Mouse (Mus musculus): ENCODE measurements around the gene Fbxw27. TPM values are rescaled to one million over a fixed set of nuclear protein-coding genes. Genes with fewer than 3 reads are reported as not detected.
A peak's percentile ranks its signal among the peaks of the same experiment; 100 is the strongest.
"Not testable (repeated sequence)": the region's sequence is repeated elsewhere in the genome, so short reads cannot be mapped to it uniquely, and the experiment has no call there.

Gene Fbxw27
- polyA plus RNA-seq (2015; fragmentation: Nextera tagmentation; extraction: Ambion mirVana): not detected in 2 replicates

DNA sequence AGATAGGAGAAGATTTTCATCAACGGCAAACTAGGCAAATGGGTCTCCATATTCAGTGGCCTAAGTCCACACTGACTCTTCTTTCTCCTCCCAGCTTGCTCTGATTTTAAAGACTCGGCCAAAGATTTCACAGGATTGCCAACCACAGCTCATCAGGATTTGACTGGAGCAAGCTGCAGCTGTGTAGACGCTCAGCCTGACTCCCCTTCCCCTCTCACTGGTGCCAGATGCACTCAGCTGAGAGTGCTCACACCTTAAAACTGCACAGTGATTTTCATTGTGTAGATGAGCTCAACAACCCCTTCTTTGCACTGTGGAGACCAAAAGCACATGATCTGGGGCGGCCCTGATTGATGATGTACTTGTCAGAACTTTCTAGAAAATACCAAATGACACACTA lies at the start of gene Fbxw27:
Gene Fbxw27, minus strand, starts transcription at position 101 of the 400 bp plus-strand sequence.
- WGBS: 82% methylated on average over 4 of the region's 4 CpGs
- H3K4me3 ChIP-seq; H3K9me3 ChIP-seq; H3K27ac ChIP-seq; H3K4me2 ChIP-seq; H3K9ac ChIP-seq; ATAC-seq (ENCODE audit: insufficient number of reproducible peaks, insufficient read depth, low FRiP score, low TSS enrichment, low read depth); H3K36me3 ChIP-seq; H3K27me3 ChIP-seq; H3K4me1 ChIP-seq: not testable (repeated sequence)

DNA sequence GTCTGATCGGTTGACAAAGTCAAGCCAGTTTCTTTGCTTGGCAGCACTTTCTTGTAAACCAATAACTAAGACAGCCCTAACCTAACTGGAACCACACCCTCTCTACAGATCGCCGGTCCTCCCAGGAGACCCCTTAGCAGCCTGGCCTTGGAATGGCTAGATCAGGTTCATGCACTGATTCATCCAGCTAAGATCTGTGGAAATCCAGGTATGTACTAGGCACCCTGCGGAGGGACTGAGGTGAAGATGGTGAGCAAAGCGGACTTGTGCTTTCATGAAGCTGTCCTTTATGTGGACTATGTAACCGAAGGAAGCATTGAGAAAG lies 42.6 kb upstream of the Fbxw27 start:
- peaks cover 34% of the 10 kb centered on the region for H3K36me3 ChIP-seq
- 0 out of 2 replicates have a peak, but pooled peaks have one; percentile 10 for ATAC-seq (ENCODE audit: insufficient number of reproducible peaks, insufficient read depth, low FRiP score, low TSS enrichment, low read depth)
- H3K4me3 ChIP-seq: peak overlapping the region; percentile 59
- no peaks in the 10 kb centered on the region for H3K9me3 ChIP-seq
- H3K27me3 ChIP-seq: no peaks in the 10 kb centered on the region
- no peak overlapping the region for H3K27ac ChIP-seq
- peak overlapping the region; percentile 91 for H3K4me2 ChIP-seq
- H3K9ac ChIP-seq: peak overlapping the region; percentile 80
- 11% methylated on average over 6 of the region's 6 CpGs for WGBS
- H3K4me1 ChIP-seq: peaks cover 10% of the 10 kb centered on the region; the same call in 1 of the 2 replicates

DNA sequence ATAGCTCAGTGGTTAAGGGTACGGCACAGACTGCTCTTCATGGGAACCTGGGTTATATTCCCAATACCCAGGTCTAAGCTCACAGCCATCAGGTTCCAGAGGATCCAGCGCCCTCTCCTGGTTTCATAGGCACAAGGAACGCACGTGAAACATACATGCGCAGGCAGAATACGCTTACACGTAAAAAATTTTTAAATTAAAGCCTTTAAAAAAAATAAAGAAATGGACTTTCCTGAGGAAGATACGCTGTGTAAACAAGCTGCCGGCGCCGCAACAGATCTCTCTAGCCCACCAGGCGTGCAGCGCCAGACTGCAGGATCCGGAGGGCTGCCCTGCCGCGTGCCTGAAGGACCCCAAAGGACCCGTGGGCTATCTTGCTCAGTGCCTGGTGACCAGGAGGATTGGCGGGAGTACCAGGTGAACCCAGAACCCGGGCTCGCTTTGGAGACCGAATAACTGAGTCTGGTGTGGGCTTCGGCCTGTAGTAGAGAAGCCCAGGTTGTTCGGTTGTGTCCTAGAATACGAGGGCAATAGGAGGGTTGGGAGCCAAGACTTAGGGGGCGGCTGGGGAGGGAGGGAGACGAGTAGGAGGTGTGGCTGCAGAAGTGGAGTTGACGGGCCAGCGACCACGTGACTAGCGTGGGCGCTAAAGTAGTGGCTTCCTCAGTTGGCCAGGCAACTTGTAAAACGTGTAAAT lies 42.1 kb upstream of the Fbxw27 start, which contains the start of gene Nme6:
Gene Nme6, plus strand, starts transcription at position 359 of the 697 bp plus-strand sequence.
- WGBS: under 1% methylated on average over 32 of the region's 32 CpGs
- ATAC-seq (ENCODE audit: insufficient number of reproducible peaks, insufficient read depth, low FRiP score, low TSS enrichment, low read depth): peak; percentile 96
- H3K27ac ChIP-seq: peak within 1 kb of the TSS; percentile 88

DNA sequence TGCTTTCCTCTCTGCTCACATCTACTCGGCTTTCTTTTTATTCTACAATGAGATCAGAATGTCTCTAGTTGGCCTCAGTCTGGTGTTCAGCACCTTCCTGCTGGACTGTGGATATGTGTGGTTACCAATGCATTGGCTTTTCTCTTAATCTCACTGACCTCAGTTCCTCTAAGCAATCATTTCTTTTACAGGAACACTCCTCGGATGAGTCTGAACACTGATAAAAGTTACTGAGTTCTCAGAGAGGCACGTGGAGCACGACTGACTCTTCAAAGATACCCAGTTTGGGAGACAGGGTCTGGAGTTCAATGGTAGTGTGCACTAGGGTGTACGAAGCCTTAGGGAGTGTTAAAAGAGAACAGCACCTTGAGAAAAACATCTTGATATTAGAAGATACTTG lies 35.7 kb upstream of the Fbxw27 start:
- Histone ChIP-seq H3K36me3 (peaks cover 13% of the 10 kb centered on the region), H3K4me2 (no peak overlapping the region)
- no peak for ATAC-seq (ENCODE audit: insufficient number of reproducible peaks, insufficient read depth, low FRiP score, low TSS enrichment, low read depth)

More for the DNA sequence above, 42.1 kb upstream of the Fbxw27 start, which contains the start of gene Nme6:
- peaks cover 29% of the 10 kb centered on the region for H3K36me3 ChIP-seq
- H3K4me1 ChIP-seq: peaks cover 10% of the 10 kb centered on the region; the same call in 1 of the 2 replicates
- H3K27me3 ChIP-seq: no peaks in the 10 kb centered on the region
- H3K4me3 ChIP-seq: peak within 1 kb of the TSS; percentile 59
- peak within 1 kb of the TSS; percentile 80 for H3K9ac ChIP-seq
- no peaks in the 10 kb centered on the region for H3K9me3 ChIP-seq
- H3K4me2 ChIP-seq: peak within 1 kb of the TSS; percentile 91

DNA sequence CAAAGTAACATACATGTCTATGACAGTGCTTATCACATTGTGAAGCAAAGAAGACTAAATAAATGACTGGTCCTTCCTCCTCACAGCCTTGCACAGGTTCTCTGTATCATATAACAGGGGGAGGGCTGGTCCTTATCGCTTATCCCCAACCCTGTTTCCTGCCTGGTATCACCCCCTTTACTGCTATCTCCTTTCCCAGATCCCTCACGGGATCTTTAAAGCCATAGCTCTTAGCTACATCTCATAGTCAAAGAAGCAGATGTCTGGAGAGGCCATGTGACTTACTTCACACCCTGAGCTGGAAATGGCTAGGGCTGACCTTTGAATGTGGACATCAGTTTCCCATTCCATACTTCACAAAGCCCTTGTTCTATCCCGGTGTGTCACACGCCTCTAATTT lies 35.3 kb upstream of the Fbxw27 start:
- WGBS: 63% methylated on average over 4 of the region's 4 CpGs
- no peak overlapping the region for H3K4me2 ChIP-seq
- H3K9me3 ChIP-seq: no peaks in the 10 kb centered on the region
- H3K27me3 ChIP-seq: no peaks in the 10 kb centered on the region
- H3K4me3 ChIP-seq: no peak overlapping the region
- no peak overlapping the region for H3K9ac ChIP-seq
- ATAC-seq (ENCODE audit: insufficient number of reproducible peaks, insufficient read depth, low FRiP score, low TSS enrichment, low read depth): no peak
- H3K27ac ChIP-seq: no peak overlapping the region
- no peaks in the 10 kb centered on the region for H3K4me1 ChIP-seq
- peaks cover 10% of the 10 kb centered on the region for H3K36me3 ChIP-seq

More for the DNA sequence above, 35.7 kb upstream of the Fbxw27 start:
- no peak overlapping the region for H3K27ac ChIP-seq
- H3K4me3 ChIP-seq: no peak overlapping the region
- H3K9me3 ChIP-seq: no peaks in the 10 kb centered on the region
- no peaks in the 10 kb centered on the region for H3K27me3 ChIP-seq
- no peaks in the 10 kb centered on the region for H3K4me1 ChIP-seq
- no peak overlapping the region for H3K9ac ChIP-seq
- 78% methylated on average over 5 of the region's 5 CpGs for WGBS

DNA sequence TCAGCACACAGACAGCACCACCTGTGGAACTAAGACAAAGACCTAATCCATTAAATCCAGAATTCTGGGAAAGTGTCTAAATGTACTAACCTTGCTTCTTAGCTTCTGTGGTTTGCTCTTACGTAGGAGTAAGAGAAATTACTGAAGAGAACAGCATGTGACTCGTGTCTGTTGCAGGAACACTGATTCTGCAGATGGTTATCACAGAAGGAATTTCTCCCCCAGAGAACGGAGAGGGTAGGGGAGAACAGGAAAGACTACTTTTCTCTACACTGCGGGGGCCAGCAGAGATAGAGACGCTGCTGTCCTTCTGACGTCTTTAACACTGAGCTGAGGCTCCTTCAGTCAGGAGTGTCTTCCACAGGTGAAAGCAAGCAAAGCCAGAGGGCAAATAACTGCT lies 25.9 kb upstream of the Fbxw27 start:
- H3K9ac ChIP-seq: no peak overlapping the region
- no peak for ATAC-seq (ENCODE audit: insufficient number of reproducible peaks, insufficient read depth, low FRiP score, low TSS enrichment, low read depth)
- H3K27ac ChIP-seq: no peak overlapping the region
- 53% methylated on average over 6 of the region's 6 CpGs for WGBS
- no peaks in the 10 kb centered on the region for H3K9me3 ChIP-seq
- H3K36me3 ChIP-seq: no peaks in the 10 kb centered on the region
- H3K4me1 ChIP-seq: no peaks in the 10 kb centered on the region
- H3K4me3 ChIP-seq: no peak overlapping the region
- no peak overlapping the region for H3K4me2 ChIP-seq
- no peaks in the 10 kb centered on the region for H3K27me3 ChIP-seq

DNA sequence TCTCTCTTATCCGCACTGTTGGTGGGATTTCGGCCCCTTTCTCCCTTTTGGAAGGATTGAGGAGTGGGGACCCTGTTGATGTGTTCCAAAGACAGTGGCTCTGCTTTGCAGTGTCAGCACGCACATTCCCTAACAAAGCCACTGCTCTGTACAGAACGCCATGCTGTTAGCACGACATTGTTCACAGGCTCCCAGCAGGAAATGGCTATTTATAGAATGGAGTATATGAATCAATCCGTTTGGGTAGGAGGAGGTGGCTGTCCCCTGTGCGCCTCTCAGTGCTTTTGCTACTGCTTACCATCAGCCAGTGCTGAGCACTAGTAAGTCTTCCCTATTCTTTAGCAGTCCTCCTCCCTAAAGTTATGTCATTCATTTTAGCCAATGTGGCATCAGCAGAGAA lies 23.0 kb upstream of the Fbxw27 start:
- ATAC-seq (ENCODE audit: insufficient number of reproducible peaks, insufficient read depth, low FRiP score, low TSS enrichment, low read depth): no peak
- Histone ChIP-seq H3K36me3 (no peaks in the 10 kb centered on the region), H3K4me2 (no peak overlapping the region), H3K27me3 (no peaks in the 10 kb centered on the region), H3K27ac (no peak overlapping the region), H3K4me1 (no peaks in the 10 kb centered on the region), H3K9ac (no peak overlapping the region), H3K4me3 (no peak overlapping the region), H3K9me3 (no peaks in the 10 kb centered on the region)
- 57% methylated on average over 7 of the region's 7 CpGs for WGBS

DNA sequence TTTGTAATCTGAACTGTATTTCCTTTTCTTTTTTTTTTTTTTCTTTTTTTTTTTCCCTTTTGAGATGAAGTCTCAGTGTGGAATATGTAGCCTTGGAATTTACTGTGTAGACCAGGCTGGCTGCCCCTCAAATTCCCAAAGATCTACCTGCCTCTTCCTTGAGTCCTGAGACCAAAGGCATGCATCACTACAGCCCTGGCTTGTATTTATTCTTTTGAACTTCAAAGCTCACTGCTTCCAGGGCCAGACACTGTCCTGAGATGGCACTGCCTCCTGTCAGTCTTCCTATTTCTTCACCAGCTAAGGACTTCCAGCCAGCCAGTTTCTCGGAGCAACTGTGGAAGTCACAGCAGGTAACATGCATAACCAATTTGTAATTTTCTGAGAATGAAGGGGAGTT lies 21.5 kb upstream of the Fbxw27 start, which contains the start of gene Spink8:
Gene Spink8, plus strand, starts transcription at position 301 of the 400 bp plus-strand sequence.
- no peak within 1 kb of the TSS for H3K4me2 ChIP-seq
- H3K9ac ChIP-seq: no peak within 1 kb of the TSS
- no peak within 1 kb of the TSS for H3K27ac ChIP-seq
- H3K27me3 ChIP-seq: no peaks in the 10 kb centered on the region
- no peaks in the 10 kb centered on the region for H3K9me3 ChIP-seq
- no peaks in the 10 kb centered on the region for H3K4me1 ChIP-seq
- no peaks in the 10 kb centered on the region for H3K36me3 ChIP-seq
- no peak within 1 kb of the TSS for H3K4me3 ChIP-seq
- 29% methylated on average over 1 of the region's 1 CpGs for WGBS
- ATAC-seq (ENCODE audit: insufficient number of reproducible peaks, insufficient read depth, low FRiP score, low TSS enrichment, low read depth): no peak

DNA sequence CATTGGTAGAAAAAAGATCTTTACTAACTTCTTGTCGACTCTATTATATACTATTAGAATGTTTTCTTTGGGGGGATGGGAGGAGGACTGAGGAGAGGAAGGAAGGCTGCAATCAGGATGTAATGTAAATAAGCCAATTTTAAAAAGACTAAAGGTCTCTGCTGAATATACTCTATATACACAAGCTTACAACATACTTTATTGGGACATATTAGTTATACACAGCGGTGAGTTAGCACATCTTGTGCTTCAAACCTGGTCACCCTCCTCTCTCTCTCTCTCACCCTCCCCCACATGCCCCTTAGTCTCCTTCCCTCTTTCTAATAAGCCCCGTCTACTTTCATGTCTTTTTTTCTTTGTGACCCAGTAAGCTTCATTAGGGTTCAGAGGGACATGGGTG lies 17.4 kb upstream of the Fbxw27 start:
- H3K27me3 ChIP-seq: no peaks in the 10 kb centered on the region
- H3K27ac ChIP-seq: no peak overlapping the region
- H3K4me3 ChIP-seq: no peak overlapping the region
- no peak overlapping the region for H3K9ac ChIP-seq
- H3K36me3 ChIP-seq: no peaks in the 10 kb centered on the region
- H3K9me3 ChIP-seq: no peaks in the 10 kb centered on the region
- 48% methylated on average over 3 of the region's 3 CpGs for WGBS
- H3K4me2 ChIP-seq: no peak overlapping the region
- ATAC-seq (ENCODE audit: insufficient number of reproducible peaks, insufficient read depth, low FRiP score, low TSS enrichment, low read depth): no peak
- no peaks in the 10 kb centered on the region for H3K4me1 ChIP-seq

DNA sequence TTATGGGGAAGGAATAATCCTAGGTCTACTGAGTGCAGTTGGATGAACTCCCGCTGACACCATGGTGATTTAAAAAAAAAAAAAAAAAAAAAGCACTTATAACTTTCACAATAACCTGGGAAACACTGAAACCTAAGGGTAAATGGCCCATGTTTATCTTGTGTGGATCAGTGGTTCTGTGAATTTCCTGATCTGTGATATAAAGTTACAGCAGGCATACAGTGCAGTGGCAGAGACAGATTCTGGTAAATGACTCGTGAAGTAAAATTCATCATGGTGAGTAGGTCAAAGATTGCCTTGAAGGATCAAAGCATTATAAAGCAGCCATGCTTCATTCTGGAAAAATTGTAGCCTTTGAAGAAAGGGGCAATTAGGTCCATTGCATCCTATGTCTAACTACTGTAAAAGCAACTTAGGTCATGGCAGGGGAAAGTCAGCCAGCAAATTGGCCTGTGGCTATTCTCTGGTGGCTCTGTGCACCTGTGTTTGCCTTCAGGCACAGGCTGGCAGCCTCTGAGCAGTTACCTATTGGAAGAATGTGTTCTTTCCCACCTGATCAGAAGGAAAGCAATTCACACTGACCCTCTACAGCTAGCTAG lies 16.3 kb upstream of the Fbxw27 start:
- no peak overlapping the region for H3K27ac ChIP-seq
- no peak for ATAC-seq (ENCODE audit: insufficient number of reproducible peaks, insufficient read depth, low FRiP score, low TSS enrichment, low read depth)
- H3K4me1 ChIP-seq: no peaks in the 10 kb centered on the region
- H3K4me3 ChIP-seq: no peak overlapping the region
- H3K9me3 ChIP-seq: no peaks in the 10 kb centered on the region
- H3K9ac ChIP-seq: no peak overlapping the region
- H3K27me3 ChIP-seq: no peaks in the 10 kb centered on the region
- H3K36me3 ChIP-seq: no peaks in the 10 kb centered on the region
- 70% methylated on average over 2 of the region's 2 CpGs for WGBS
- H3K4me2 ChIP-seq: no peak overlapping the region

DNA sequence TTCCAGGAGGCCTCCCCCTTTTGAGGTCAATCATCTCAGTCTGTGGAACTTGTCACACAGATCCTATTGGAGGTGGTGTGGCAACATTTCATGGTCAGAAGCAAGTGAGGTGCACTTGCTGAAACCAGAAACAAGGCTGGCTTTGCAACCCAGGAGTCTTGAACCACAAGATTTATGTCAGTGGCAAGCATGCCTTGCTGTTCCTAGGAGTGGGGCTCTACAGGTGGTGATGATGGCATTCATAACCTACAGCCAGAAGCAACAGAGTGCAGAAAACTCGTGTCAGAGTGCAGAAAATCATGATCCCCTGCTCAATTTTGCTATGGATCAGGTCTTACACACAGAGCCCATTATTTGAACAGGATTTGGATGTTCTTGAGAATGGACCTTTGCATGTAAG lies 15.8 kb upstream of the Fbxw27 start:
- Histone ChIP-seq H3K4me3 (no peak overlapping the region), H3K4me2 (no peak overlapping the region), H3K36me3 (no peaks in the 10 kb centered on the region), H3K27ac (no peak overlapping the region), H3K27me3 (no peaks in the 10 kb centered on the region), H3K9ac (no peak overlapping the region), H3K4me1 (no peaks in the 10 kb centered on the region), H3K9me3 (no peaks in the 10 kb centered on the region)
- ATAC-seq (ENCODE audit: insufficient number of reproducible peaks, insufficient read depth, low FRiP score, low TSS enrichment, low read depth): no peak
- WGBS: 36% methylated on average over 1 of the region's 1 CpGs

DNA sequence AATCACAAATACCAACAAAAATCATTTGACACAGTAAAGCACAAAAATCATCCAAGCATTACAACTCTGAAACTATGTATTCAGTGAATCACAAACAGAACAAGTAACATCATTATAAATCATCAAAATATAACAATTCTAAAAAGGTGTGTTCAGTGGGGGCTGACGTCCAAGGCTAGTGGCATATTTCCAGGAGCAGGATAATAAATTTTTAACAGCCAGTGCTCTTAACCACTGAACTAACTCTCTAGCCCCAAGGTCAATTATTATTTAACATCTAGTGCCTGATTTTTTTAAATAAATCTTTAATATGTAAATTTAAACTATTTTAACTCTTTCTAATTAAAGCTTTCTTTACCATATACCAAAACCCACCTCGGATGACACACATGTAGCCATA lies 15.1 kb upstream of the Fbxw27 start:
- H3K9ac ChIP-seq; H3K4me1 ChIP-seq; H3K9me3 ChIP-seq; H3K36me3 ChIP-seq; ATAC-seq (ENCODE audit: insufficient number of reproducible peaks, insufficient read depth, low FRiP score, low TSS enrichment, low read depth); H3K27ac ChIP-seq; H3K27me3 ChIP-seq; H3K4me3 ChIP-seq; H3K4me2 ChIP-seq: not testable (repeated sequence)
- WGBS: 87% methylated on average over 2 of the region's 2 CpGs
